Mouse (Mus musculus) layer of hippocampus, adult 2 months (tissue): ENCODE data around the gene Hoxd1. TPM values are rescaled to one million over a fixed set of nuclear protein-coding genes. Genes with fewer than 3 reads are reported as not detected.

ENCODE experiments used
- DNase-seq, 2 experiments: peaks; one replicate each; pipeline ENCODE4 v3.0.0; 2022; ENCODE audit warnings: low spot score in 2 of 2
- H3K27ac ChIP-seq: fragments of 200-600 bp; 2 replicates; pipeline ENCODE4 v1.8.1; 2022
- H3K4me3 ChIP-seq: fragments of 200-600 bp; 2 replicates; pipeline ENCODE4 v1.8.1; 2022; ENCODE audit warnings: mild to moderate bottlenecking
- CTCF ChIP-seq: fragments of 200-600 bp; conservative IDR thresholded peaks from 2 replicates; pipeline ENCODE4 v1.8.1; 2022; ENCODE audit warnings: antibody characterized with exemption, mild to moderate bottlenecking, moderate library complexity
- total RNA-seq, 2 experiments: library from RNA; stranded (reverse); gene quantifications; 2 replicates each; pipeline ENCODE4 v1.2.3; 2021

Hoxd1 gene
- total RNA-seq, 2 experiments from 2014 or later = 0.26 TPM; not detected in 1

- Histone ChIP-seq H3K27ac (no peak overlapping the region), H3K4me3 (no peak overlapping the region)
- no peak for TF ChIP-seq CTCF
- DNase-seq = no peak
Measured at GRCm38 (mm10) chr2:74735851-74736687, 26.7 kb upstream of the Hoxd1 start.

- no peak overlapping the region for H3K4me3 ChIP-seq
Measured at GRCm38 (mm10) chr2:74736688-74737577, 25.8 kb upstream of the Hoxd1 start.

GRCm38 (mm10) chr2:74737578-74738070 lies 25.2 kb upstream of the Hoxd1 start:
- no peak for TF ChIP-seq CTCF
- Histone ChIP-seq H3K4me3 (no peak overlapping the region), H3K27ac (no peak overlapping the region)
- no peak for DNase-seq

More at GRCm38 (mm10) chr2:74736688-74737577, 25.8 kb upstream of the Hoxd1 start:
- no peak for DNase-seq
- H3K27ac ChIP-seq = no peak overlapping the region
- no peak for TF ChIP-seq CTCF

- Histone ChIP-seq H3K27ac (no peak overlapping the region), H3K4me3 (no peak overlapping the region)
- no peak for TF ChIP-seq CTCF
- DNase-seq = no peak
Measured at GRCm38 (mm10) chr2:74738623-74739475, 23.9 kb upstream of the Hoxd1 start.

GRCm38 (mm10) chr2:74739476-74739800 lies 23.3 kb upstream of the Hoxd1 start:
- DNase-seq = no peak
- H3K27ac ChIP-seq = no peak overlapping the region
- TF ChIP-seq CTCF = no peak
- H3K4me3 ChIP-seq = no peak overlapping the region

- H3K4me3 ChIP-seq = no peak overlapping the region
- no peak for DNase-seq
- TF ChIP-seq CTCF = no peak
- no peak overlapping the region for H3K27ac ChIP-seq
Measured at GRCm38 (mm10) chr2:74739869-74740268, 22.9 kb upstream of the Hoxd1 start.

GRCm38 (mm10) chr2:74740311-74741091 lies 22.3 kb upstream of the Hoxd1 start:
- H3K27ac ChIP-seq = no peak overlapping the region
- DNase-seq = no peak

GRCm38 (mm10) chr2:74741252-74741978 lies 21.4 kb upstream of the Hoxd1 start:
- no peak for DNase-seq
- Histone ChIP-seq H3K4me3 (no peak overlapping the region), H3K27ac (no peak overlapping the region)
- no peak for TF ChIP-seq CTCF

More at GRCm38 (mm10) chr2:74740311-74741091, 22.3 kb upstream of the Hoxd1 start:
- TF ChIP-seq CTCF = no peak
- H3K4me3 ChIP-seq = no peak overlapping the region

GRCm38 (mm10) chr2:74741979-74742277 lies 20.9 kb upstream of the Hoxd1 start:
- no peak for TF ChIP-seq CTCF
- no peak overlapping the region for H3K4me3 ChIP-seq
- no peak for DNase-seq
- no peak overlapping the region for H3K27ac ChIP-seq

- no peak for DNase-seq
- TF ChIP-seq CTCF = no peak
- Histone ChIP-seq H3K4me3 (no peak overlapping the region), H3K27ac (no peak overlapping the region)
Measured at GRCm38 (mm10) chr2:74745540-74746297, 17.1 kb upstream of the Hoxd1 start.
